Mouse (Mus musculus) urinary bladder, adult 2 months (tissue): ENCODE results near the gene Efna5. TPM values are rescaled to one million over a fixed set of nuclear protein-coding genes. Genes with fewer than 3 reads are reported as not detected.
A peak's percentile ranks its signal among the peaks of the same experiment; 100 is the strongest.

Experiments
- DNase-seq: peaks from one replicate; pipeline ENCODE4 v3.0.0; 2022; ENCODE audit warnings: low spot score
- polyA plus RNA-seq: library from polyadenylated mRNA; depleted of rRNA; stranded (reverse); fragments of >200 nt; gene quantifications from 2 replicates; pipeline ENCODE4 v1.2.3, GENCODE M21; 2012; rRNA removed

The Efna5 gene
- polyA plus RNA-seq, result 9.4 and 15.8 TPM in 2 replicates

- DNase-seq, result peak; percentile 56
These were observed at the start of gene Efna5 for GRCm38 (mm10) chr17:62881176-62881790. Gene Efna5 (minus strand): TSS chr17:62881317.

GRCm38 (mm10) chr17:62915304-62915703, 34.2 kb upstream of the Efna5 start:
- DNase-seq, result no peak

GRCm38 (mm10) chr17:62905692-62906445, 24.8 kb upstream of the Efna5 start:
- no peak for DNase-seq

- DNase-seq, result no peak
These were observed 17.9 kb upstream of the Efna5 start for GRCm38 (mm10) chr17:62899066-62899465.

- DNase-seq, result no peak
These were observed 8.9 kb upstream of the Efna5 start for GRCm38 (mm10) chr17:62889991-62890390.

- DNase-seq, result peak; percentile 61
These were observed 3.0 kb upstream of the Efna5 start for GRCm38 (mm10) chr17:62884129-62884506.

- DNase-seq, result peak; percentile 26
These were observed 2.5 kb upstream of the Efna5 start for GRCm38 (mm10) chr17:62883476-62884128.

- DNase-seq, result peak; percentile 86
These were observed 1.8 kb upstream of the Efna5 start for GRCm38 (mm10) chr17:62882726-62883475.

GRCm38 (mm10) chr17:62881791-62882725, 941 bp upstream of the Efna5 start:
- DNase-seq, result peak; percentile 72

- peak; percentile 57 for DNase-seq
These were observed 574 bp downstream of the Efna5 start for GRCm38 (mm10) chr17:62880311-62881175.

- peak; percentile 57 for DNase-seq
These were observed 1.4 kb downstream of the Efna5 start for GRCm38 (mm10) chr17:62879526-62880310.

GRCm38 (mm10) chr17:62875727-62876126, 5.4 kb downstream of the Efna5 start:
- no peak for DNase-seq

- no peak for DNase-seq
These were observed 9.2 kb downstream of the Efna5 start for GRCm38 (mm10) chr17:62871928-62872327.

- DNase-seq, result no peak
These were observed 9.9 kb downstream of the Efna5 start for GRCm38 (mm10) chr17:62871191-62871590.

- no peak for DNase-seq
These were observed 10.7 kb downstream of the Efna5 start for GRCm38 (mm10) chr17:62870446-62870845.

GRCm38 (mm10) chr17:62864966-62865365, 16.2 kb downstream of the Efna5 start:
- DNase-seq, result no peak

- DNase-seq, result no peak
These were observed 18.1 kb downstream of the Efna5 start for GRCm38 (mm10) chr17:62863004-62863403.

GRCm38 (mm10) chr17:62862298-62862999, 18.7 kb downstream of the Efna5 start:
- no peak for DNase-seq
